Mouse (Mus musculus) stomach, embryonic 16.5 days (tissue): ENCODE data around the gene Gm5039. TPM values are rescaled to one million over a fixed set of nuclear protein-coding genes. Genes with fewer than 3 reads are reported as not detected.
"Not testable (repeated sequence)": the region's sequence is repeated elsewhere in the genome, so short reads cannot be mapped to it uniquely, and the experiment has no call there.

Experiments
- ATAC-seq: fragments of 200-750 bp; cut with Nextera tagmentation; 2 replicates; pipeline ENCODE4 v1.8.0; 2017; ENCODE audit warnings: moderate number of reproducible peaks, moderate TSS enrichment; ENCODE audit not compliant: insufficient read depth, low FRiP score
- H3K27ac ChIP-seq: fragments of 300-500 bp; sonication (generic); 2 replicates; pipeline ENCODE4 v1.5.1; 2014; ENCODE audit warnings: low read length
- H3K27me3 ChIP-seq: fragments of 300-500 bp; sonication (generic); 2 replicates; pipeline ENCODE4 v1.6.1; 2014; ENCODE audit warnings: low read length, control low read depth, mixed read lengths; ENCODE audit not compliant: control insufficient read depth, insufficient read depth
- H3K36me3 ChIP-seq: fragments of 300-500 bp; sonication (generic); 2 replicates; pipeline ENCODE4 v1.6.1; 2014; ENCODE audit warnings: low read length; ENCODE audit not compliant: control insufficient read depth, insufficient read depth
- H3K4me1 ChIP-seq: fragments of 300-500 bp; sonication (generic); 2 replicates; pipeline ENCODE4 v1.6.1; 2014; ENCODE audit warnings: low read length, control low read depth, mixed read lengths; ENCODE audit not compliant: control insufficient read depth, insufficient read depth
- H3K4me2 ChIP-seq: fragments of 300-500 bp; sonication (generic); 2 replicates; pipeline ENCODE4 v1.6.1; 2014; ENCODE audit warnings: low read depth, low read length, mixed read lengths
- H3K4me3 ChIP-seq: fragments of 300-500 bp; sonication (generic); replicated peaks from 2 replicates; pipeline ENCODE4 v1.5.1; 2014; ENCODE audit warnings: mild to moderate bottlenecking, low read length
- H3K9ac ChIP-seq: fragments of 300-500 bp; sonication (generic); 2 replicates; pipeline ENCODE4 v1.6.1; 2014; ENCODE audit warnings: low read length
- H3K9me3 ChIP-seq: fragments of 300-500 bp; sonication (generic); replicated peaks from 2 replicates; pipeline ENCODE4 v1.6.1; 2016; ENCODE audit warnings: low read length, control low read depth; ENCODE audit not compliant: control insufficient read depth
- WGBS: fragments of 180-500 bp; shearing (Covaris S2); extraction: QIAGEN DNeasy Blood & Tissue Kit; methylation state at CpG from one replicate; pipeline ENCODE4 v1.1.7; 2014; 5-methylcytosine and 5-hydroxymethylcytosine counted together
- polyA plus RNA-seq: library from polyadenylated mRNA; unstranded; fragments of >200 nt; fragmentation: Nextera tagmentation; extraction: Ambion mirVana; gene quantifications from 2 replicates; pipeline ENCODE4 v1.2.1, GENCODE M21; 2015

The Gm5039 gene
- polyA plus RNA-seq, 1 experiment from 2014 or later = not detected

- H3K4me2 ChIP-seq, H3K36me3 ChIP-seq, H3K27ac ChIP-seq, H3K27me3 ChIP-seq, H3K9me3 ChIP-seq, H3K4me3 ChIP-seq, H3K4me1 ChIP-seq, H3K9ac ChIP-seq, ATAC-seq: not testable (repeated sequence)
- 54% methylated on average over 2 of the region's 2 CpGs for WGBS
Measured at GRCm38 (mm10) chr12:88341286-88341685, 17.5 kb upstream of the Gm5039 start.

GRCm38 (mm10) chr12:88336662-88337413 is 13.0 kb upstream of the Gm5039 start:
- H3K27me3 ChIP-seq, ATAC-seq, H3K27ac ChIP-seq, H3K9me3 ChIP-seq, H3K4me1 ChIP-seq, H3K36me3 ChIP-seq, H3K4me3 ChIP-seq, H3K9ac ChIP-seq, H3K4me2 ChIP-seq: not testable (repeated sequence)
- 67% methylated on average over 4 of the region's 4 CpGs for WGBS

- no peaks in the 10 kb centered on the region for H3K9me3 ChIP-seq
- no peak for ATAC-seq
- no peaks in the 10 kb centered on the region for H3K27me3 ChIP-seq
- no peak overlapping the region for H3K9ac ChIP-seq
- no peaks in the 10 kb centered on the region for H3K36me3 ChIP-seq
- 64% methylated on average over 3 of the region's 3 CpGs for WGBS
- H3K4me1 ChIP-seq = no peaks in the 10 kb centered on the region
- H3K4me2 ChIP-seq = no peak overlapping the region
- no peak overlapping the region for H3K27ac ChIP-seq
- no peak overlapping the region for H3K4me3 ChIP-seq
Measured at GRCm38 (mm10) chr12:88314556-88314955, 9.3 kb downstream of the Gm5039 start.

- not testable (repeated sequence) for ATAC-seq, H3K4me2 ChIP-seq, H3K4me1 ChIP-seq, H3K9me3 ChIP-seq, H3K4me3 ChIP-seq, H3K36me3 ChIP-seq, H3K27ac ChIP-seq, H3K27me3 ChIP-seq, H3K9ac ChIP-seq
- WGBS = 37% methylated on average over 2 of the region's 2 CpGs
Measured at GRCm38 (mm10) chr12:88297171-88297570, 26.7 kb downstream of the Gm5039 start.

- not testable (repeated sequence) for ATAC-seq, H3K36me3 ChIP-seq, H3K4me3 ChIP-seq, H3K27ac ChIP-seq, H3K27me3 ChIP-seq, H3K9ac ChIP-seq, H3K9me3 ChIP-seq, H3K4me1 ChIP-seq, H3K4me2 ChIP-seq
- WGBS = 63% methylated on average over 4 of the region's 4 CpGs
Measured at GRCm38 (mm10) chr12:88293082-88293481, 30.7 kb downstream of the Gm5039 start.

GRCm38 (mm10) chr12:88285224-88285623 is 38.6 kb downstream of the Gm5039 start:
- H3K36me3 ChIP-seq, H3K27ac ChIP-seq, H3K9ac ChIP-seq, H3K4me3 ChIP-seq, H3K9me3 ChIP-seq, H3K4me1 ChIP-seq, H3K27me3 ChIP-seq, ATAC-seq, H3K4me2 ChIP-seq: not testable (repeated sequence)
- WGBS = 84% methylated on average over 4 of the region's 5 CpGs

GRCm38 (mm10) chr12:88274400-88274799 is 49.4 kb downstream of the Gm5039 start, which contains the start of gene Gm5662:
Gm5662 (minus strand) TSS chr12:88274500.
- not testable (repeated sequence) for H3K36me3 ChIP-seq, H3K27me3 ChIP-seq, ATAC-seq, H3K4me3 ChIP-seq, H3K4me2 ChIP-seq, H3K9me3 ChIP-seq, H3K4me1 ChIP-seq, H3K9ac ChIP-seq, H3K27ac ChIP-seq
- WGBS = 82% methylated on average over 5 of the region's 5 CpGs

Other genes starting within 250 kb of the Gm5039 start
- gene Gm16368, start 240.3 kb downstream of the Gm5039 start, polyA plus RNA-seq = not detected in 2 replicates
- gene Gm10436, start 141.9 kb downstream of the Gm5039 start, polyA plus RNA-seq = not detected in 2 replicates
- not detected in 2 replicates for gene Gm8332, start 73.9 kb downstream of the Gm5039 start, polyA plus RNA-seq
- not detected in 2 replicates for gene Gm5662, start 49.5 kb downstream of the Gm5039 start, polyA plus RNA-seq
- 16.7 and 17.0 TPM in 2 replicates for gene Adck1, start 36.5 kb upstream of the Gm5039 start, polyA plus RNA-seq